Mouse (Mus musculus): Measurements from ENCODE around the gene Olfr167. TPM values are rescaled to one million over a fixed set of nuclear protein-coding genes. Genes with fewer than 3 reads are reported as not detected.

Gene Olfr167
- total and polyA plus RNA-seq, 3 experiments: not detected

Other genes starting within 250 kb of the Olfr167 start
- gene Olfr164, start 208.2 kb downstream of the Olfr167 start, total RNA-seq (2012; rRNA removed): not detected in 2 replicates
- not detected for gene Olfr164, start 208.2 kb downstream of the Olfr167 start, polyA plus RNA-seq (2012; ENCODE audit: insufficient read depth in 1 of 2, insufficient read length in 2 of 2, low read depth in 1 of 2, low replicate concordance in 2 of 2, missing spikeins in 1 of 2)
- not detected in 2 replicates for gene Olfr165, start 99.1 kb downstream of the Olfr167 start, total RNA-seq (2012; rRNA removed)
- not detected for gene Olfr165, start 99.1 kb downstream of the Olfr167 start, polyA plus RNA-seq (2012; ENCODE audit: insufficient read depth in 1 of 2, insufficient read length in 2 of 2, low read depth in 1 of 2, low replicate concordance in 2 of 2, missing spikeins in 1 of 2)
- gene Olfr166, start 38.6 kb downstream of the Olfr167 start, total RNA-seq (2012; rRNA removed): not detected in 2 replicates
- not detected for gene Olfr166, start 38.6 kb downstream of the Olfr167 start, polyA plus RNA-seq (2012; ENCODE audit: insufficient read depth in 1 of 2, insufficient read length in 2 of 2, low read depth in 1 of 2, low replicate concordance in 2 of 2, missing spikeins in 1 of 2)
- not detected in 2 replicates for gene Olfr168, start 13.3 kb upstream of the Olfr167 start, total RNA-seq (2012; rRNA removed)
- gene Olfr168, start 13.3 kb upstream of the Olfr167 start, polyA plus RNA-seq (2012; ENCODE audit: insufficient read depth in 1 of 2, insufficient read length in 2 of 2, low read depth in 1 of 2, low replicate concordance in 2 of 2, missing spikeins in 1 of 2): not detected
- not detected in 2 replicates for gene Olfr169, start 49.5 kb upstream of the Olfr167 start, total RNA-seq (2012; rRNA removed)
- gene Olfr169, start 49.5 kb upstream of the Olfr167 start, polyA plus RNA-seq (2012; ENCODE audit: insufficient read depth in 1 of 2, insufficient read length in 2 of 2, low read depth in 1 of 2, low replicate concordance in 2 of 2, missing spikeins in 1 of 2): not detected
- gene Olfr170, start 89.6 kb upstream of the Olfr167 start, total RNA-seq (2012; rRNA removed): not detected in 2 replicates
- not detected for gene Olfr170, start 89.6 kb upstream of the Olfr167 start, polyA plus RNA-seq (2012; ENCODE audit: insufficient read depth in 1 of 2, insufficient read length in 2 of 2, low read depth in 1 of 2, low replicate concordance in 2 of 2, missing spikeins in 1 of 2)
- gene Olfr171, start 107.7 kb upstream of the Olfr167 start, total RNA-seq (2012; rRNA removed): not detected in 2 replicates
- gene Olfr171, start 107.7 kb upstream of the Olfr167 start, polyA plus RNA-seq (2012; ENCODE audit: insufficient read depth in 1 of 2, insufficient read length in 2 of 2, low read depth in 1 of 2, low replicate concordance in 2 of 2, missing spikeins in 1 of 2): not detected
- gene Lamp3, start 184.1 kb upstream of the Olfr167 start, total RNA-seq (2012; rRNA removed): not detected in 2 replicates
- gene Lamp3, start 184.1 kb upstream of the Olfr167 start, polyA plus RNA-seq (2012; ENCODE audit: insufficient read depth in 1 of 2, insufficient read length in 2 of 2, low read depth in 1 of 2, low replicate concordance in 2 of 2, missing spikeins in 1 of 2): under 1 TPM in 1 of 2 experiments, not detected in 1; 0.08 TPM
- not detected in 2 replicates for gene B3gnt5, start 237.9 kb upstream of the Olfr167 start, total RNA-seq (2012; rRNA removed)
- gene B3gnt5, start 237.9 kb upstream of the Olfr167 start, polyA plus RNA-seq (2012; ENCODE audit: insufficient read depth in 1 of 2, insufficient read length in 2 of 2, low read depth in 1 of 2, low replicate concordance in 2 of 2, missing spikeins in 1 of 2): not detected

Measured in MEL (cell line).